Mouse (Mus musculus) lung, postnatal 0 days (tissue): ENCODE measurements at regions not wholly inside any gene's neighbourhood (a gene's known extent, or its start where the extent isn't known, plus 50 kb on each side); places are given as distances from the start of the nearest gene placed in this dataset.

Experiments
- CTCF ChIP-seq: IDR thresholded peaks from 2 replicates; pipeline ENCODE4 v1.5.1; 2016; ENCODE audit warnings: antibody characterized with exemption, mild to moderate bottlenecking
- EP300 ChIP-seq: IDR thresholded peaks from 2 replicates; pipeline ENCODE4 v1.6.1; 2016; ENCODE audit warnings: antibody characterized with exemption, mild to moderate bottlenecking, control low read depth

DNA sequence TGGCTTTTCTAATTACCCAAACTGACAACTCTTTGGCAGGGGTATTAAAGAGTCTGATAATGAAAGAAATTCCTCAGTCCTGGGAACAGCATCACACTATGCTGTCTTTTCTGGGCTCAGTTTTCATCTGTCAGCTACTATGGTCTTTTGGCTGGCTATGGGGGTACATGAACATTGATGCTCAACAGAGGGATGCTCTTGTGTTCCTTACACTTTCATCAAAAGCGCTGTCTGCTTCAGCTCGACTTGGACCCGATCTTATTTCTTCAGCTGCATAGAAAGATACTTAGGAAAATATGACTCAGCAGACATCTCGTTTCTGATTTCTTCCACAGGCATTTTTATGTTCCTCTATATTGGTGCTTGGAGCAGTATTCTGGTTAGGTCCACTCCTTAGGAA lies 292.1 kb upstream of the Rasgrp1 start:
- TF ChIP-seq EP300 (no peak), CTCF (no peak)
